Mouse (Mus musculus) gastrocnemius, adult 18-20 months (tissue): ENCODE results near the gene Grid2ip. TPM values are rescaled to one million over a fixed set of nuclear protein-coding genes. Genes with fewer than 3 reads are reported as not detected.
A peak's percentile ranks its signal among the peaks of the same experiment; 100 is the strongest.
"Not testable (repeated sequence)": the region's sequence is repeated elsewhere in the genome, so short reads cannot be mapped to it uniquely, and the experiment has no call there.

ENCODE experiments used
- DNase-seq: peaks from one replicate; pipeline ENCODE4 v3.0.0; 2021; ENCODE audit warnings: low spot score
- total RNA-seq, 2 experiments: library from RNA; stranded (reverse); gene quantifications; 2 replicates each; pipeline ENCODE4 v1.2.3; 2021

The Grid2ip gene
- total RNA-seq, 2 experiments from 2014 or later: not detected

GRCm38 (mm10) chr5:143361428-143361827 is 4.3 kb downstream of the Grid2ip start:
- DNase-seq: no peak

- DNase-seq: no peak
Measured at GRCm38 (mm10) chr5:143363678-143364615, 6.8 kb downstream of the Grid2ip start.

GRCm38 (mm10) chr5:143367931-143368330 is 10.8 kb downstream of the Grid2ip start:
- DNase-seq: no peak

- no peak for DNase-seq
Measured at GRCm38 (mm10) chr5:143369611-143370255, 12.6 kb downstream of the Grid2ip start.

GRCm38 (mm10) chr5:143370416-143371145 is 13.4 kb downstream of the Grid2ip start:
- no peak for DNase-seq

- DNase-seq: no peak
Measured at GRCm38 (mm10) chr5:143371146-143371510, 14.0 kb downstream of the Grid2ip start.

GRCm38 (mm10) chr5:143372818-143373217 is 15.7 kb downstream of the Grid2ip start:
- DNase-seq: no peak

GRCm38 (mm10) chr5:143375242-143375641 is 18.1 kb downstream of the Grid2ip start:
- peak; percentile 52 for DNase-seq

- DNase-seq: no peak
Measured at GRCm38 (mm10) chr5:143376156-143376555, 19.0 kb downstream of the Grid2ip start.

GRCm38 (mm10) chr5:143386797-143387621 is 29.9 kb downstream of the Grid2ip start:
- DNase-seq: no peak

GRCm38 (mm10) chr5:143394184-143394583 is 37.0 kb downstream of the Grid2ip start:
- DNase-seq: no peak

- DNase-seq: not testable (repeated sequence)
Measured at GRCm38 (mm10) chr5:143394966-143395365, 37.8 kb downstream of the Grid2ip start.

- DNase-seq: no peak
Measured at GRCm38 (mm10) chr5:143395649-143396048, 38.5 kb downstream of the Grid2ip start.

GRCm38 (mm10) chr5:143400501-143400900 is 43.4 kb downstream of the Grid2ip start:
- no peak for DNase-seq

GRCm38 (mm10) chr5:143401556-143401955 is 44.4 kb downstream of the Grid2ip start:
- DNase-seq: no peak

GRCm38 (mm10) chr5:143403221-143404147 is 46.3 kb downstream of the Grid2ip start, which contains the start of gene Kdelr2:
Gene Kdelr2, plus strand, starts transcription at chr5:143403838.
- DNase-seq: peak; percentile 89

- DNase-seq: peak; percentile 14
Measured at GRCm38 (mm10) chr5:143404148-143404930, 47.2 kb downstream of the Grid2ip start.

GRCm38 (mm10) chr5:143405200-143405599 is 48.1 kb downstream of the Grid2ip start:
- no peak for DNase-seq

- no peak for DNase-seq
Measured at GRCm38 (mm10) chr5:143406548-143406947, 49.4 kb downstream of the Grid2ip start.
